Mouse (Mus musculus) forebrain, embryonic 11.5 days (tissue): ENCODE measurements around the gene Lrrn4cl. TPM values are rescaled to one million over a fixed set of nuclear protein-coding genes. Genes with fewer than 3 reads are reported as not detected.
"Not testable (repeated sequence)": the region's sequence is repeated elsewhere in the genome, so short reads cannot be mapped to it uniquely, and the experiment has no call there.

Source experiments
- ATAC-seq: fragments of 200-750 bp; cut with Nextera tagmentation; replicated peaks from 2 replicates; pipeline ENCODE4 v1.8.0; 2017; ENCODE audit warnings: moderate TSS enrichment; ENCODE audit not compliant: low FRiP score
- DNase-seq: peaks from one replicate; pipeline ENCODE4 v3.0.0-alpha.2; 2017; ENCODE audit warnings: low spot score
- H3K27ac ChIP-seq: fragments of 300-500 bp; sonication (generic); 2 replicates; pipeline ENCODE4 v1.5.1; 2014; ENCODE audit warnings: low read depth, low read length
- H3K27me3 ChIP-seq: fragments of 300-500 bp; sonication (generic); 2 replicates; pipeline ENCODE4 v1.6.1; 2014; ENCODE audit warnings: mild to moderate bottlenecking, low read length, mixed read lengths; ENCODE audit not compliant: control insufficient read depth, insufficient read depth
- H3K36me3 ChIP-seq: fragments of 300-500 bp; sonication (generic); 2 replicates; pipeline ENCODE4 v1.6.1; 2014; ENCODE audit warnings: mild to moderate bottlenecking, low read length, moderate library complexity, mixed read lengths; ENCODE audit not compliant: control insufficient read depth, insufficient read depth
- H3K4me1 ChIP-seq: fragments of 300-500 bp; sonication (generic); replicated peaks from 2 replicates; pipeline ENCODE4 v1.6.1; 2014; ENCODE audit warnings: low read length, mixed read lengths; ENCODE audit not compliant: control insufficient read depth, insufficient read depth
- H3K4me2 ChIP-seq: fragments of 300-500 bp; sonication (generic); 2 replicates; pipeline ENCODE4 v1.6.1; 2014; ENCODE audit warnings: low read depth, mild to moderate bottlenecking, low read length, moderate library complexity, mixed read lengths; ENCODE audit not compliant: severe bottlenecking
- H3K4me3 ChIP-seq: fragments of 300-500 bp; sonication (generic); 2 replicates; pipeline ENCODE4 v1.5.1; 2014; ENCODE audit warnings: low read depth, low read length
- H3K9ac ChIP-seq: fragments of 300-500 bp; sonication (generic); 2 replicates; pipeline ENCODE4 v1.6.1; 2014; ENCODE audit warnings: low read length
- H3K9me3 ChIP-seq: fragments of 300-500 bp; sonication (generic); 2 replicates; pipeline ENCODE4 v1.6.1; 2016; ENCODE audit warnings: low read length, mixed read lengths; ENCODE audit not compliant: control insufficient read depth
- WGBS: fragments of 180-500 bp; shearing (Covaris S2); extraction: QIAGEN DNeasy Blood & Tissue Kit; methylation state at CpG from one replicate; pipeline ENCODE4 v1.1.7; 2014; 5-methylcytosine and 5-hydroxymethylcytosine counted together
- polyA plus RNA-seq: library from polyadenylated mRNA; unstranded; fragments of >200 nt; fragmentation: Nextera tagmentation; extraction: Ambion mirVana; gene quantifications from 2 replicates; pipeline ENCODE4 v1.2.1, GENCODE M21; 2014

Lrrn4cl gene
- polyA plus RNA-seq, 1 experiment from 2014 or later: 0.35 TPM

DNA sequence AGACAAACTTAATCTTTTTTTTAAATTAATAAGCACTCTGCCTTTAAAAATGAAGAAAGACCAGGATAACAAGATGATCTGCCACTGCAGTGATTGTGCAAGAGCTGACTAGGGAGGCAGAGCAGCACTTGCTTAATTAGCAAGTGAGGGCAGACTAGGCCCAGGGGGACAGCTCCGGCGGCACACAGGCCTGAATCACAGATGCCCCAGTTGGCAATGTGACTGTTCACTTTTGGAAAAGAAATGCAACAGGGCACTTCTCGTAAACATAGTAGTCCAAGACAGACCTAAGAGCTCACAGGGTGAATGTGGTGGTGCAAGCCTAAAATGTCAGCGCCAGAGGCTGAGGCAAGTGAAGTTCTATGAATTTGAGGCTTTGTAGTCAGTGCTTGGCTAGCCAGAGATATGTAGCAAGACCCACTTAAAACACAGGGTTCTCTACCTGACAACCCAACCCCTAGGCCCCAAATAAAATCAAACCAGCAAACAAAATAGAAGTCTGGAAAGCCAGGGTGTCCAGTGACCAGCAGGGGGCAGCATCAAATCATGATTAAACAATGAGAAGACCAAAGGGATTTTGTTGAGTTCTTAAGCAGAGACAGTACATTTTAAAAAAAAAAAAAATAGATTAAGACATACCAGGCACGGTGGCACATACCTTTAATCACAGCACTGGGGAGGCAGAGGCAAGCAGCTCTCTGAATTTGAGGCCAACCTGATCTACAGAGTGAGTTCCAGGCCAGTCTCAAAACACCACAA, 6.0 kb upstream of the Lrrn4cl start:
- WGBS: 63% methylated on average over 5 of the region's 5 CpGs
- Histone ChIP-seq H3K36me3 (peaks cover 3% of the 10 kb centered on the region; the same call in 1 of the 2 replicates), H3K4me3 (no peak overlapping the region), H3K9ac (no peak overlapping the region), H3K27me3 (no peaks in the 10 kb centered on the region), H3K9me3 (no peaks in the 10 kb centered on the region), H3K4me1 (peaks cover 7% of the 10 kb centered on the region; the same call in 1 of the 2 replicates), H3K27ac (no peak overlapping the region), H3K4me2 (no peak overlapping the region)
- ATAC-seq (no peak), DNase-seq (peak; percentile 83)

DNA sequence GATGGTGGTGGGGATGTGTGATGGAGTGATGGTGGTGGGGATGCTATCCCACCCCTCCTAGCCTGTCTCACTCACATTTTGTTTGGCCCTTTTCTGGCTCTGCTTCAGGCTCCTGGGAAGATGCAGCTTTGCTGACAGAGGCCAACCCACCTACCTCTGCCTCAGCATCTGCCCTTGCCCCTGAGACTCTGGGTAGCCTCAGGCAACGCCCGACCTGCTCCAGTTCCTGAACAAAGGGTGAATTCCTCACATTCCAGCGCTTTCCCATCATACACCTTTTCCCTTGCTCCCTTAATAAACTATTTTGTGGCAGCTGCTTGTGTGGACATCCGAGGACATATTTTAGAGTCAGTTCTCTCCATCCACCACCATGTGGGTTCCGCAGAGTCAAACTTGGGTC, 2.2 kb upstream of the Lrrn4cl start:
- no peak overlapping the region for H3K9ac ChIP-seq
- 70% methylated on average over 5 of the region's 5 CpGs for WGBS
- no peak for ATAC-seq
- no peaks in the 10 kb centered on the region for H3K9me3 ChIP-seq
- no peak overlapping the region for H3K4me2 ChIP-seq
- H3K4me1 ChIP-seq: no peaks in the 10 kb centered on the region
- H3K27ac ChIP-seq: no peak overlapping the region
- H3K4me3 ChIP-seq: no peak overlapping the region
- no peak for DNase-seq
- no peaks in the 10 kb centered on the region for H3K27me3 ChIP-seq
- peaks cover 3% of the 10 kb centered on the region; the same call in 1 of the 2 replicates for H3K36me3 ChIP-seq

DNA sequence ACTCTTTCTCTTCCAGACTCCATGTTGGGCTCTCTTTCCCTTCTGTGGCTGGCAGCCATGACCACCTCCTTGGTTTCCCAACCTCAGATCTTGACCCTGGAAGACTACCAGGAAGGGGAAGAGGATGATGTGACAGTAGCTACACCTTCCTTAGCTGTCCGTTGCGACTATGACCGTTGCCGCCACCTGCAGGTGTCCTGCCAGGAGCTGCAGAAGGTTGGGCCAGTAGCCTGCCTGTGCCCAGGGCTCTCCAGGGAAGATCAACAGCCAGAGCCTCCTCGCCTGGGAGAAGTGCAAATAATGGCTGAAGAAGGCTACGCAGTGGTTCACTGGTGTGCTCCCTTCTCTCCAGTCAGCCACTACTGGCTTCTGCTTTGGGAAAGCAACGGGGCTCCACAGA, 1.1 kb downstream of the Lrrn4cl start:
- 58% methylated on average over 7 of the region's 7 CpGs for WGBS
- ATAC-seq: no peak
- Histone ChIP-seq H3K27me3 (no peaks in the 10 kb centered on the region), H3K4me1 (no peaks in the 10 kb centered on the region), H3K36me3 (no peaks in the 10 kb centered on the region), H3K9me3 (no peaks in the 10 kb centered on the region), H3K27ac (no peak overlapping the region), H3K9ac (no peak overlapping the region), H3K4me3 (no peak overlapping the region), H3K4me2 (no peak overlapping the region)
- DNase-seq: no peak

DNA sequence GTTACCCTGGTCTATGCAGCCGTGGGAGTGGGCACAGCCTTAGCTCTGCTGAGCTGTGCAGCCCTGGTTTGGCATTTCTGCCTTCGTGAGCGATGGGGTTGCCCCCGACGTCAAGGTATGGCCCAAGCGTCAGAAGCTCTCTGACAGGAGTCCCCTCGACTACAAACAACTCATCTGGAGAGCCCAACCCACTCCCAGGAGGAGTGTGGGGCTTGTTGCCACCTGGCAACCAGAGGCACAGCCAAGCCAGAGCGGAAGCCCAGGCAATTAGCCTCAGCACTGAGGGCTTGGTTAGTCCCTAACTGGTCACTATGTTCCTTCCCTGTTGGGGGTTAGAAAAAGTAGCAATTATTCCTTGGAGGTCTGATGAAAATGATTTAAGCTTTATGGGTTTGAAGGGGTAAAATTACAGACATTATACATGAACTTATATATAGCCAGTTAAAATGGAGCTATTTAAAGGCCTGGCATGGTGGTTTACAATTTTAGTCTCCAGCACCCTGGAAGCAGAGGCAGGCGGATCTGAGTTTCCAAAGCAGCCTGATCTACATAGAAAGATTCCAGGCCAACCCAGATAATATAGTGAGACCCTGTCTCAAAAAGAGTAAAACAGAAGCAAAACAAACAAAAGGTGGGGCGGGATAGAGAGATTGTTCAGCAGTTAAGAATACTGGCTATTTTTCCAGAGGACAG, 1.8 kb downstream of the Lrrn4cl start:
- WGBS: 65% methylated on average over 10 of the region's 10 CpGs
- Histone ChIP-seq H3K4me1 (no peaks in the 10 kb centered on the region), H3K9ac (no peak overlapping the region), H3K27me3 (no peaks in the 10 kb centered on the region), H3K27ac (no peak overlapping the region), H3K36me3 (no peaks in the 10 kb centered on the region), H3K4me3 (no peak overlapping the region), H3K4me2 (no peak overlapping the region), H3K9me3 (no peaks in the 10 kb centered on the region)
- DNase-seq (no peak), ATAC-seq (no peak)

DNA sequence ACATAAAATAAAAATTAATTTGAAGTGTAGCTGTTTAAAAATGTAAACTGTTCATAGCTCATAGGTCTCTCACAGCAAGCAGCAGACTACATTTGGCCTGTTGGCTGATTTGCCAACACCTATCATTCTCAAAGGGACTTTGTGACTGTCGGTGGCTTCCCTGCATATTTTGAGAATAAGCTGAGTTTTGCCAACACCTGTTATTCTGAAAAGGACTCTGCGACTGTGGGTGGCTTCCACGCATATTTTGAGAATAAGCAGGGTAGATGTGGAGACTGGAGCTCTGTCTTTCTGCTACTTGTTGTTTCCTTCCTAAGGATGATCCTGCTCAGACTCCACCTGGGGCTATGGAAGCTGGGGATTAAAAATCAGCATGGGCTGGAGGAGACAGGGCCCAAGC, 2.5 kb downstream of the Lrrn4cl start:
- Histone ChIP-seq H3K4me3 (no peak overlapping the region), H3K9me3 (no peaks in the 10 kb centered on the region), H3K4me1 (no peaks in the 10 kb centered on the region), H3K36me3 (no peaks in the 10 kb centered on the region), H3K9ac (no peak overlapping the region), H3K27me3 (no peaks in the 10 kb centered on the region), H3K4me2 (no peak overlapping the region), H3K27ac (no peak overlapping the region)
- no peak for ATAC-seq
- WGBS: 87% methylated on average over 3 of the region's 3 CpGs
- DNase-seq: no peak

DNA sequence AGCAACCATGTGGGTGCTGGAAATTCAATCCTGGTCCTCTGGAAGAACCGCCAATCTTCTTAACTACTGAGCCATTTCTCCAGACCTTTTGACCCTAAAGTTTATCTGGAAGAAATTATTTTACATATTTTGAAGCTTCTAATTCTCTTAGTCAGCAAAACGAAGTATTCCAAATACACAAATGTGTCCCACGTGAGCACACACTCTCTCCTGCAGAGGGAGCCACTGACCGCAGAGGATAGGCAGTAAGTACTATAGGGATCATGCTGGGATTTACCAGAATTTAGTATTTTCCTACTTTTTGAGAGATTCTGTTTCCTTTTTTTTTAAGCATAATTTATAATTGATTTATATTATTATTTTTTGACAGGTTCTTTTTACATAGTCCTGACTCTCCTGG, 7.1 kb downstream of the Lrrn4cl start:
- H3K9me3 ChIP-seq: no peaks in the 10 kb centered on the region
- no peak for DNase-seq
- H3K36me3 ChIP-seq: no peaks in the 10 kb centered on the region
- H3K27me3 ChIP-seq: no peaks in the 10 kb centered on the region
- ATAC-seq: no peak
- H3K27ac ChIP-seq: no peak overlapping the region
- no peaks in the 10 kb centered on the region for H3K4me1 ChIP-seq
- whole genome bisulfite sequencing: 46% methylated on average over 4 of the region's 4 CpGs
- no peak overlapping the region for H3K4me2 ChIP-seq
- H3K4me3 ChIP-seq: no peak overlapping the region
- no peak overlapping the region for H3K9ac ChIP-seq

DNA sequence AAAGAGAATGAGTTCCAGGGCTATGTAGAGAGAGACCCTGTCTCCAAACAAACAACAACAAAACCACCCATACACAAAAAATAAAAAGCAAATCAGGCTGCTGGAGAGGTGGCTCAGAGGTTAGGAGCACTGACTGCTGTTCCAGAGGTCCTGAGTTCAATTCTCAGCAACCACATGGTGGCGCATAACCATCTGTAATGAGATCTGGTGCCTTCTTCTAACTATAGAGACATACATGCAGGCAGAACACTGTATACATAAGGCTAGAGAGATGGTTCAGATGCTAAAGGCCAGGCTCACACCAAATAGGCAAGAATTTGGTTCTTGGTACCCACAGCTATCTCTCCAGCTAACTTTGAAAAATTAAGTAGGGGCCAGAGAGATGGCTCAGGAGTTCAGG, 8.4 kb downstream of the Lrrn4cl start:
- H3K9me3 ChIP-seq: no peaks in the 10 kb centered on the region
- 31% methylated on average over 1 of the region's 1 CpGs for WGBS
- no peak for DNase-seq
- no peak overlapping the region for H3K9ac ChIP-seq
- no peaks in the 10 kb centered on the region for H3K36me3 ChIP-seq
- no peak for ATAC-seq
- H3K4me2 ChIP-seq: no peak overlapping the region
- H3K27me3 ChIP-seq: no peaks in the 10 kb centered on the region
- no peaks in the 10 kb centered on the region for H3K4me1 ChIP-seq
- no peak overlapping the region for H3K4me3 ChIP-seq
- no peak overlapping the region for H3K27ac ChIP-seq

DNA sequence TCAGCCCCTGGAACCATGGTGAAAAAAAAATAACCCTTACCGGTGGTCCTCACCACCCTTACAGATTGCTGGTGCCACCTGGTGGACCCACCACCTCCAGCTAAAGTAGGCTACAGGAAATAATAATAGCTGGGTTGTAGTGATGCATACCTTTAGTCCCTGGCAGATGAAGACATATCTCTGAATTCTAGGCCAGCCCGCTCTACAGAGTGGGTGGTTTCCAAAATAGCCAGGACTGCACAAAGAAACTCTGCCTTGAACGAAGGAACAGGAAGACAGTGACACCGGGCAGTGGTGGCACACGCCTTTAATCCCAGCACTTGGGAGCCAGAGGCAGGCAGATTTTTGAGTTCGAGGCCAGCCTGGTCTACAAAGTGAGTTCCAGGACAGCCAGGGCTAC, 13.7 kb downstream of the Lrrn4cl start:
- H3K9me3 ChIP-seq: no peaks in the 10 kb centered on the region
- no peaks in the 10 kb centered on the region for H3K4me1 ChIP-seq
- H3K27ac ChIP-seq: no peak overlapping the region
- no peak overlapping the region for H3K9ac ChIP-seq
- DNase-seq (no peak), ATAC-seq (no peak)
- H3K4me2 ChIP-seq: no peak overlapping the region
- no peaks in the 10 kb centered on the region for H3K36me3 ChIP-seq
- WGBS: 84% methylated on average over 6 of the region's 6 CpGs
- no peak overlapping the region for H3K4me3 ChIP-seq
- H3K27me3 ChIP-seq: no peaks in the 10 kb centered on the region

DNA sequence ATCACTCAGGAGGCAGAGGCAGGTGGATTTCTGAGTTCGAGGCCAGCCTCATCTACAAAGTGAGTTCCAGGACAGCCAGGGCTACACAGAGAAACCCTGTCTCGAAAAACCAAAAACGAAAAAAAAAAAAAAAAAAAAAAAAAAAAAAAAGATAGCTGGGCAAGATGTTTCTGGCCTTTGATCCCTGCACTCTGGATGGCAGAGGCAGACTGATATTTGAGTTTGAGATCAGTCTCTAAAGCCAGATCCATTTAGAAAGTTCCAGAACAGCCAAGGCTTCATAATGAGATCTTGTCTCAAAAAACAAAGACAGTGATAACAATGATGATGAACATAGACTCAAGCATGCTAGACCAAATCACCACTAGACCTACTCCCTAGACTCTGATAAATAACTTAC, 19.8 kb downstream of the Lrrn4cl start:
- 81% methylated on average over 3 of the region's 3 CpGs for WGBS
- DNase-seq, H3K9me3 ChIP-seq, H3K4me2 ChIP-seq, ATAC-seq, H3K27me3 ChIP-seq, H3K4me1 ChIP-seq, H3K36me3 ChIP-seq, H3K27ac ChIP-seq: not testable (repeated sequence)
- H3K4me3 ChIP-seq: peak overlapping the region; percentile 96; the same call in 1 of the 2 replicates
- peak overlapping the region; percentile 60 for H3K9ac ChIP-seq
